Mouse (Mus musculus) frontal cortex, adult (tissue): Measurements from ENCODE around the gene Rab22a.
"Not testable (repeated sequence)": the region's sequence is repeated elsewhere in the genome, so short reads cannot be mapped to it uniquely, and the experiment has no call there.

Source experiments
- ATAC-seq: cut with Nextera tagmentation; 2 replicates; pipeline ENCODE4 v1.9.2; 2017; ENCODE audit warnings: mild to moderate bottlenecking, moderate library complexity, mixed read lengths; ENCODE audit not compliant: low TSS enrichment

Gene Rab22a

GRCm38 (mm10) chr2:173719115-173719514 is 59.6 kb downstream of the Rab22a start, which contains the start of gene 1700010B08Rik:
TSS of gene 1700010B08Rik (plus strand) at chr2:173719415.
- not testable (repeated sequence) for ATAC-seq

GRCm38 (mm10) chr2:173722251-173722857 is 62.8 kb downstream of the Rab22a start:
- ATAC-seq, result no peak

- ATAC-seq, result no peak
Measured at GRCm38 (mm10) chr2:173724382-173724781, 64.8 kb downstream of the Rab22a start.

- no peak for ATAC-seq
Measured at GRCm38 (mm10) chr2:173724940-173725807, 65.6 kb downstream of the Rab22a start.

- ATAC-seq, result no peak
Measured at GRCm38 (mm10) chr2:173725819-173726218, 66.3 kb downstream of the Rab22a start.

- ATAC-seq, result no peak
Measured at GRCm38 (mm10) chr2:173730444-173730966, 70.9 kb downstream of the Rab22a start.

GRCm38 (mm10) chr2:173734426-173734825 is 74.9 kb downstream of the Rab22a start:
- no peak for ATAC-seq

- peak; percentile 99 for ATAC-seq
Measured at GRCm38 (mm10) chr2:173737222-173737989, 77.8 kb downstream of the Rab22a start, which contains the start of gene Vapb. TSS of gene Vapb (plus strand) at chr2:173737511.

GRCm38 (mm10) chr2:173738232-173738631 is 78.7 kb downstream of the Rab22a start:
- no peak for ATAC-seq

- no peak for ATAC-seq
Measured at GRCm38 (mm10) chr2:173739107-173739506, 79.5 kb downstream of the Rab22a start.

GRCm38 (mm10) chr2:173742090-173742489 is 82.5 kb downstream of the Rab22a start:
- ATAC-seq, result no peak

- no peak for ATAC-seq
Measured at GRCm38 (mm10) chr2:173742744-173743143, 83.2 kb downstream of the Rab22a start.

- no peak for ATAC-seq
Measured at GRCm38 (mm10) chr2:173744070-173744815, 84.7 kb downstream of the Rab22a start.

GRCm38 (mm10) chr2:173748961-173749659 is 89.5 kb downstream of the Rab22a start:
- no peak for ATAC-seq

GRCm38 (mm10) chr2:173755433-173756144 is 96.0 kb downstream of the Rab22a start:
- no peak for ATAC-seq
